Mouse (Mus musculus) liver, adult 2 months (tissue): Measurements from ENCODE around the gene Tsen34. TPM values are rescaled to one million over a fixed set of nuclear protein-coding genes. Genes with fewer than 3 reads are reported as not detected.
"Not testable (repeated sequence)": the region's sequence is repeated elsewhere in the genome, so short reads cannot be mapped to it uniquely, and the experiment has no call there.

Source experiments
- DNase-seq: peaks from one replicate; pipeline ENCODE4 v3.0.0-alpha.2; 2011; ENCODE audit warnings: low read depth, low spot score; ENCODE audit errors: extremely low read depth
- H3K27ac ChIP-seq: fragments of 200-500 bp; replicated peaks from 2 replicates; pipeline ENCODE4 v1.5.1; 2012; ENCODE audit warnings: low read depth, mild to moderate bottlenecking, control low read depth, inconsistent platforms, low read length; ENCODE audit not compliant: insufficient read depth
- H3K27me3 ChIP-seq: fragments of 200-500 bp; 2 replicates; pipeline ENCODE4 v1.6.1; 2012; ENCODE audit warnings: mild to moderate bottlenecking, moderate library complexity, low read length, inconsistent platforms; ENCODE audit not compliant: control insufficient read depth, insufficient read depth
- H3K36me3 ChIP-seq: fragments of 200-500 bp; 2 replicates; pipeline ENCODE4 v1.6.1; 2012; ENCODE audit warnings: low read length, inconsistent platforms; ENCODE audit not compliant: control insufficient read depth, insufficient read depth
- H3K4me1 ChIP-seq: fragments of 200-500 bp; 2 replicates; pipeline ENCODE4 v1.6.1; 2011; ENCODE audit warnings: low read length; ENCODE audit not compliant: control insufficient read depth, insufficient read depth
- H3K4me3 ChIP-seq: fragments of 200-500 bp; 2 replicates; pipeline ENCODE4 v1.5.1; 2011; ENCODE audit warnings: low read depth, mild to moderate bottlenecking, control low read depth, low read length, moderate library complexity; ENCODE audit not compliant: insufficient read depth
- H3K79me2 ChIP-seq: fragments of 200-500 bp; 2 replicates; pipeline ENCODE4 v1.6.1; 2012; ENCODE audit warnings: inconsistent platforms, mild to moderate bottlenecking, low read length, moderate library complexity; ENCODE audit not compliant: control insufficient read depth, insufficient read depth
- H3K9ac ChIP-seq: fragments of 200-500 bp; 2 replicates; pipeline ENCODE4 v1.6.1; 2012; ENCODE audit warnings: low read depth, mild to moderate bottlenecking, control low read depth, inconsistent platforms, low read length
- CTCF ChIP-seq: fragments of 200-500 bp; IDR thresholded peaks from 2 replicates; pipeline ENCODE4 v1.5.1; 2011; ENCODE audit warnings: low read depth, low read length, control low read depth
- POLR2A ChIP-seq: fragments of 200-500 bp; IDR thresholded peaks from 2 replicates; pipeline ENCODE4 v1.6.1; 2011; ENCODE audit warnings: low read length, control low read depth; ENCODE audit not compliant: insufficient read depth; ENCODE audit errors: extremely low read depth
- WGBS: fragments of 180-500 bp; shearing (Covaris S2); methylation state at CpG from one replicate; pipeline ENCODE4 v1.1.7; 2018; 5-methylcytosine and 5-hydroxymethylcytosine counted together
- polyA plus RNA-seq: library from polyadenylated mRNA; depleted of rRNA; stranded (reverse); fragments of >200 nt; gene quantifications from 2 replicates; pipeline ENCODE4 v1.2.3, GENCODE M21; 2012
- total RNA-seq: library from RNA; depleted of rRNA; stranded (reverse); fragments of >200 nt; gene quantifications from 2 replicates; pipeline ENCODE4 v1.2.3, GENCODE M21; 2014

Gene Tsen34
- total and polyA plus RNA-seq, 2 experiments, result 33.7 to 53.6 TPM

DNA sequence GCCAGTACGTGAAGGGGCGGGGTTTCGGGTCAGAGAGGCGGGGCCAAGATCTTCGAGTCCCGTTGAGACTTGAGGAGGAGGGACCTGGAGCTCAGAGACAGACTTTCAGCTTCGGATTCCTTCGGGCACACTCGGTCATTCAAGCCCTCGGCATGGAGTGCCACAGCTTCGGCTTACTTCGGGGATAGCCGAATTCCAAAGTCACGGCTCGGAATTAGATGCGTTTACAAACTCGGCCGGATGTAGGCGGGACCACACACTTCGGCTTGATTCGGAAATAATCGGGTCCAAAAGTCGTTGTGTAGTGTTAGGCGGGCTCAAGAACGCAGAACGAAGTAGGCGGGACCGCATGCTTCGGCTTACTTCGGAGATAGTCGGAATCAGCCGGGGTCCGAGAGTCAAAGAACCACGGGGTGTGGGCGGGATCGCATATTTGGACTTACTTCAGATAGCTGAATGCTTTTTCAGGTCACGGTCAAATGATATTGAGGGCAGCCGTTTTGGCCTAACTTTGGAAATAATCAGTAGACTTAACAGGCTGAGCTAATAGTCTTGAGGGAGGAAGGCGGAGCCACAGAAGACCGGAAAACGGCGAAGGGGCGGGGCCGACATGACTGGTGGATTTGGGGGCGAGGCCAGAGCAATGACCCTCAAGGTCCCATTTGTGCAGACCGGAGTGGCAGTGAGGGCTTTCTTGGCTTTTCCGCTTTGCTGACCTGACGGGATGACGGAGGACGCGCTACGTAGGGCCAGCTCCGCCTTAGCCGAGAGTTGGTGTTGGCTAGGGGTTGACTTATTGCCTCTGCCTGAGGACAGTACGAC, 535 bp downstream of the Tsen34 start, which contains the start of gene Mboat7:
Gene Mboat7, minus strand, starts transcription at position 537 of the 822 bp plus-strand sequence.
- H3K36me3 ChIP-seq, result peaks cover 10% of the 10 kb centered on the region; the same call in 1 of the 2 replicates
- peak within 1 kb of the TSS; percentile 74 for H3K27ac ChIP-seq
- H3K27me3 ChIP-seq, result no peaks in the 10 kb centered on the region
- H3K4me1 ChIP-seq, result peaks cover 7% of the 10 kb centered on the region; the same call in 1 of the 2 replicates
- peak within 1 kb of the TSS; percentile 95 for H3K9ac ChIP-seq
- peak; percentile 97 for DNase-seq
- peak within 1 kb of the TSS; percentile 93 for H3K4me3 ChIP-seq
- WGBS, result under 1% methylated on average over 55 of the region's 55 CpGs
- TF ChIP-seq CTCF, result no peak
- TF ChIP-seq POLR2A, result peak; percentile 75; the same call in 1 of the 2 replicates
- H3K79me2 ChIP-seq, result peaks cover 5% of the 10 kb centered on the region; the same call in 1 of the 2 replicates

DNA sequence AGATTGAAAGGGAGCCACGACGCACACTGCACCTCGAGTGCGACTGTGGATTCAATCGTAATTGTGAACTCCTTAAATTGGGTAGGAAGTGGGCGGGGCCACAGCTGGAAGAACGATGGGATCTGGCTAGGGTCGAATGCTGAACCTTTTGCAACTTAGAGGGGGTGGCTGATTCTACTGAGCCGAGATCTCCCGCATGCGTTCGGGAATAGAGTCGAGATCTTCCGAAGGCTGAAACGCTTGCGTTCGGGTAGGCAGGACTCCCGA, 1.1 kb downstream of the Tsen34 start:
- no peaks in the 10 kb centered on the region for H3K27me3 ChIP-seq
- TF ChIP-seq CTCF (no peak), POLR2A (no peak; the same call in 1 of the 2 replicates)
- H3K4me3 ChIP-seq, result peak overlapping the region; percentile 93
- H3K79me2 ChIP-seq, result peaks cover 5% of the 10 kb centered on the region; the same call in 1 of the 2 replicates
- no peak for DNase-seq
- H3K36me3 ChIP-seq, result peaks cover 11% of the 10 kb centered on the region; the same call in 1 of the 2 replicates
- peak overlapping the region; percentile 59 for H3K9ac ChIP-seq
- H3K27ac ChIP-seq, result peak overlapping the region; percentile 74
- WGBS, result under 1% methylated on average over 18 of the region's 18 CpGs
- H3K4me1 ChIP-seq, result peaks cover 7% of the 10 kb centered on the region; the same call in 1 of the 2 replicates

DNA sequence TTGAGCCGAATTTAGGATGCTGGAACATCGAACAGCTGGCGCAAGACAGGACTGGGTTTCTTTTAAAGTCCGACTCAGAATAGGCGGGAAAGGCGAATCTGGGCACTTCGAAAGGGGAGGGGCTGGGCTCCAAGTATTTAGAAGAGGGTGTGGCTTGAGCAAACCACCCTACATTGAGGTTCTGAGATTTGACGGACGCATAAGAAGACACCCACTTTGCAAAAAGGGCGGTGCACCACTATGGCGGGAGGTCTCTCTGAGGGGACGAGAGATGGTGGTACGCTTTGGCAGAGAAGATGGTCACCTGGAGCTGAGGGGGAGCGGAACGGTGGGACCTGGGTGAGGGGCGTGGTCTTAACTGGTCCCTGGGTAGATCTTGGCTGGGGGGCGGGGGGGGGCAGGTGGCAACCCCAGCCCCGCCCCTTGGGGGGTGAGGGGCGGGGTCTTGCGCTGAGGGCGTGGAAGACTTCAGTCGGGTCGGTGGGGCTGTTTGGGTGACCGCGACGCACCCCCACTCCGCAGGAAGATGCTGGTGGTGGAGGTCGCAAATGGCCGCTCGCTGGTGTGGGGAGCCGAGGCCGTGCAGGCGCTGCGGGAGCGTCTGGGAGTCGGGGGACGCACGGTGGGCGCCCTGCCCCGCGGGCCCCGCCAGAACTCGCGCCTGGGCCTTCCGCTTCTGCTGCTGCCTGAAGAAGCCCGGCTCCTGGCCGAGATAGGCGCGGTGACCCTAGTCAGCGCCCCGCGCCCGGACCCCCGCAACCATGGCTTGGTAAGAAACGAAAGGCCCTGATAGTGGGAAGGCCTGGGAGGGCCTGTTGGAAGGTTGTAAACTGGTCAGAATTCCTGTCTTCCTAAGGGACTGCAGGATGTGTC, 1.6 kb downstream of the Tsen34 start:
- TF ChIP-seq POLR2A, result no peak
- no peak for TF ChIP-seq CTCF
- Histone ChIP-seq H3K79me2 (peaks cover 5% of the 10 kb centered on the region; the same call in 1 of the 2 replicates), H3K27ac (peak overlapping the region; percentile 74), H3K4me3 (peak overlapping the region; percentile 93), H3K4me1 (peaks cover 7% of the 10 kb centered on the region; the same call in 1 of the 2 replicates), H3K36me3 (peaks cover 13% of the 10 kb centered on the region; the same call in 1 of the 2 replicates), H3K27me3 (no peaks in the 10 kb centered on the region), H3K9ac (peak overlapping the region; percentile 81)
- peak; percentile 90 for DNase-seq
- 2% methylated on average over 54 of the region's 55 CpGs for WGBS

DNA sequence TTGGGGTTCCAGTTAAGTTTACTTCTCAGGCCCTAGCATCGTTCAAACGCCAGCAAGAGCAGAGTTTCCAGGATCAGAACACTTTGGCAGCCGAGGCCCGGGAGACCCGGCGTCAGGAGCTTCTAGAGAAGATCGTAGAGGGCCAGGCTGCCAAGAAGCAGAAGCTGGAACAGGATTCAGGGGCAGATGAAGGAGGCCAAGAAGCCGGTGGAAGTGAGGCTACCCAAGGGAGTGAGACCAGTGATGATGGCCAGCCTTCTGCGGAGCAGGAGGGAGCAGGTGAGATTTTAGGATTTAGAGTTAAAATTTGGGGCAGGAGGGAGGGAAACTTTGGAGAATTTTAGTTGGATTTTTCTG, 2.3 kb downstream of the Tsen34 start:
- H3K27ac ChIP-seq, result peak overlapping the region; percentile 32; the same call in 1 of the 2 replicates

DNA sequence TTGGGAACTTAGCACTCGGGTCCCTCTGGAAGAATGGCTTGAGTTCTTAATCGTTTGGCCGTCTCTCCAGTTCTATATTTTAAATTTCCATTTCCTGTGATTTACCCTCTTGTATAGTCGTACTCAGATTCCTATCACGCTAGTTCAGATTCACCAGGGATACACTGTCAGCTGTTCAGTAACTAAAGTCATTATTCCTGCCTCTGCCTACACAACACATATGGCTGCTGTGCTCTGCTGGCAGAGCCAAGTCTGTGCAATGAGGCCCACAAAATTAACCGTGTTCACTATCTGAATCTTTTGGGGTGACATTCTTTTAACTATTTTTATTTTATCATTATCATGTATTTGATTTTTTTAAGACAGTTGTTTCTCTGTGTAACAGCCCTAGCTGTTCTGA, 5.8 kb downstream of the Tsen34 start:
- WGBS, result 96% methylated on average over 6 of the region's 6 CpGs
- H3K4me1 ChIP-seq, result no peaks in the 10 kb centered on the region
- DNase-seq, result no peak
- H3K27me3 ChIP-seq, result no peaks in the 10 kb centered on the region
- no peak overlapping the region for H3K9ac ChIP-seq
- no peak overlapping the region for H3K4me3 ChIP-seq
- TF ChIP-seq CTCF, result no peak
- TF ChIP-seq POLR2A, result no peak
- peaks cover 14% of the 10 kb centered on the region; the same call in 1 of the 2 replicates for H3K36me3 ChIP-seq
- no peak overlapping the region for H3K27ac ChIP-seq
- H3K79me2 ChIP-seq, result no peaks in the 10 kb centered on the region

More for the DNA sequence above, 2.3 kb downstream of the Tsen34 start:
- not testable (repeated sequence) for H3K4me1 ChIP-seq, H3K79me2 ChIP-seq, DNase-seq, H3K27me3 ChIP-seq
- WGBS, result 10% methylated on average over 9 of the region's 9 CpGs
- Histone ChIP-seq H3K4me3 (peak overlapping the region; percentile 93), H3K9ac (peak overlapping the region; percentile 81), H3K36me3 (peaks cover 13% of the 10 kb centered on the region; the same call in 1 of the 2 replicates)
